Mouse (Mus musculus) limb, embryonic 12.5 days (tissue): ENCODE data around the gene Proz. TPM values are rescaled to one million over a fixed set of nuclear protein-coding genes. Genes with fewer than 3 reads are reported as not detected.

Experiments
- polyA plus RNA-seq: library from polyadenylated mRNA; unstranded; fragments of >200 nt; fragmentation: Nextera tagmentation; extraction: Ambion mirVana; gene quantifications from 2 replicates; pipeline ENCODE4 v1.2.1, GENCODE M21; 2016

The Proz gene
- polyA plus RNA-seq, 1 experiment from 2014 or later, result 0.10 TPM

Other genes starting within 250 kb of the Proz start
- 13.3 and 14.0 TPM in 2 replicates for gene Mcf2l, start 187.1 kb upstream of the Proz start, polyA plus RNA-seq
- gene F7, start 34.9 kb upstream of the Proz start, polyA plus RNA-seq, result not detected in 2 replicates
- gene F10, start 23.6 kb upstream of the Proz start, polyA plus RNA-seq, result 0.40 and 0.49 TPM in 2 replicates
- gene Pcid2, start 44.5 kb downstream of the Proz start, polyA plus RNA-seq, result 54.1 and 55.9 TPM in 2 replicates
- gene Cul4a, start 44.7 kb downstream of the Proz start, polyA plus RNA-seq, result 105 and 114 TPM in 2 replicates
- 202 and 207 TPM in 2 replicates for gene Lamp1, start 98.2 kb downstream of the Proz start, polyA plus RNA-seq
- 14.2 and 14.6 TPM in 2 replicates for gene Grtp1, start 139.7 kb downstream of the Proz start, polyA plus RNA-seq
- 0.10 and 0.31 TPM in 2 replicates for gene Adprhl1, start 193.2 kb downstream of the Proz start, polyA plus RNA-seq
- 29.9 and 31.5 TPM in 2 replicates for gene Dcun1d2, start 227.2 kb downstream of the Proz start, polyA plus RNA-seq
- gene Tmco3, start 227.3 kb downstream of the Proz start, polyA plus RNA-seq, result 45.9 and 46.4 TPM in 2 replicates